Mouse (Mus musculus) kidney, postnatal 4 days (tissue): ENCODE measurements around the gene Ppan.

Experiments
- DNase-seq, 2 experiments: peaks; one replicate each; pipeline ENCODE4 v3.0.0; 2021; ENCODE audit warnings: mixed read lengths in 2 of 2

Ppan gene

DNA sequence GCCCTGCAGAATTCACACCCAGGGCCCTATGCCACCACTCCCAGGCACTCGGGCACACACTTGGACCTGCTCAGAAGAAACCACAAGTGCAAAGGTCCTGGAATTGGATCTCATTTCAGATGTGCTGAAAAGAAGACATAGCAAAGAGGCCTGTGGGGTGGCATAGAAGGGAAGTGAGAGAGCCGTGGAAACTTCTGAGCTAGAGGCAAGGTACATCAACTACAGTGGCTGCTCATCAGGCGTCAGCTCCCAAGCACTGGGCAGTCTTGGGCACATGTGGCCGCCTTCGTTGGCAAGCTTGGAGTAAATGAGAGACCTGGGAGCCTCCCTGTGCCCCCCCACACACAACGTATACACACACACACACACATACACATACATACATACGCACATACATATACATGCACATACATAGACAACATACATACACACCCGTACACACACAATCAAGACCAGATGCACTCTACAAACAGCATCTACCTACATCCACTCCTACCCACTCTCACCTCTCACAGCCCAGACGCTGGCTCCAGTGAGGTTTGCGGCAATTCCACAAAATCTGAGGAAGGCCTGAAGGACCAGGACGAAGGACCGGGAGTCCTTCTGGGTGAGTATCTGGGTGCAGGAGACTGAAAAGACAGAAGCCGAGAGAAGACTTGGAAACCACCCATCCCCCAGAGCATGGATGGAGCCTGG lies 8.7 kb upstream of the Ppan start, which contains the start of gene Angptl6:
TSS of gene Angptl6 (minus strand) at position 631 of the 696 bp plus-strand sequence.
- no peak for DNase-seq

GRCm38 (mm10) chr9:20886563-20886962 lies 1.4 kb upstream of the Ppan start:
- no peak for DNase-seq

GRCm38 (mm10) chr9:20887191-20887590 lies 784 bp upstream of the Ppan start:
- DNase-seq, result no peak

DNA sequence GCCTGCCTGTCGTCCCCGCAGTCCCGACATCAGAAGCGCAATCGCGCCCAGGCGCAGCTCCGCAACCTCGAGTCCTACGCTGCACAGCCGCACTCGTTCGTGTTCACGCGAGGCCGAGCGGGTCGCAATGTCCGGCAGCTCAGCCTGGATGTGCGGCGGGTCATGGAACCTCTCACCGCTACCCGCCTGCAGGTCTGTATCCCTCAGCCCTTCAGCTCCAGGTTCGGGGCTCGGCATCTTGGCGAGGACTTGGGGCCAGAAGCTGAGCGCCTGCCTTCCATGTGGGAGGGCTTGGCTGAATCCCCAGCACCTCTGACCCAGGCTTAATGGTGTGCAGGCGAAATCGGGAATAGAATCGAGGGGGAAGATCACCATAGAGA lies 401 bp downstream of the Ppan start:
- peak in 1 of 2 experiments; percentile 60 for DNase-seq

DNA sequence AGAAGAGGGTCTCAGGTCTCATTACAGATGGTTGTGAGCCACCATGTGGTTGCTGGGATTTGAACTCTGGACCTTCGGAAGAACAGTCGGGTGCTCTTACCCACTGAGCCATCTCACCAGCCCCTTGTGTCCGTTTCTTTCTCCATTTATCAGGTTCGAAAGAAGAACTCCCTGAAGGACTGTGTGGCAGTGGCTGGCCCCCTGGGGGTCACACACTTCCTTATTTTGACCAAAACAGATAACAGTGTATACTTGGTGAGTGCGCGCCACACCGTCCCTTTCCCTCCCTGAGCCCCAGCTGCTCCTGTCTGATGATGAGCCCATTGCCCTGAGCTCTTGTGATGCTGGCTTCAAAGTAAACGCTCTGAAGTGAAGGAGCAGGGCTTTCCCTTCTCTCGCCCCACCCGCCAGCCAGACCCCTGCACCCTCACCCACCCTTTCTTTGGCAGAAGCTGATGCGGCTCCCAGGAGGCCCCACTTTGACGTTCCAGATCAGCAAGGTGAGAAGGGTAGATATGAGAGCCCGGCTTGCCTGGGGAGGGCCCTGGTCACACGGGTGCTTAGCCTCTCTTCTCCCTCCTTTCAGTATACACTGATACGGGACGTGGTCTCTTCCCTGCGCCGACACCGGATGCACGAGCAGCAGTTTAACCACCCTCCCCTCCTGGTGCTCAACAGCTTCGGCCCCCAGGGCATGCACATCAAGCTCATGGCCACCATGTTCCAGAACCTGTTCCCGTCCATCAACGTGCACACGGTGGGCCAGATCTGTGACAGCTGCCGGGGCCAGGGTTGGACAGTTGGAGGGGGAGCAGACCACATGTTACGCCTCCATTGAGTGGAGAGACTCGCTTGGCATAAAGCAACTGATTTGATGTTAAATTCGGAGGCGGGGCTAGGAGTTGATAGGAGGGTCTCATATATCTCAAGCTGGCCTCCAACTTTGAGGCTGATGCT lies 1.5 kb downstream of the Ppan start:
- no peak for DNase-seq

- DNase-seq, result no peak
Observed at GRCm38 (mm10) chr9:20890411-20890810, 2.4 kb downstream of the Ppan start.

DNA sequence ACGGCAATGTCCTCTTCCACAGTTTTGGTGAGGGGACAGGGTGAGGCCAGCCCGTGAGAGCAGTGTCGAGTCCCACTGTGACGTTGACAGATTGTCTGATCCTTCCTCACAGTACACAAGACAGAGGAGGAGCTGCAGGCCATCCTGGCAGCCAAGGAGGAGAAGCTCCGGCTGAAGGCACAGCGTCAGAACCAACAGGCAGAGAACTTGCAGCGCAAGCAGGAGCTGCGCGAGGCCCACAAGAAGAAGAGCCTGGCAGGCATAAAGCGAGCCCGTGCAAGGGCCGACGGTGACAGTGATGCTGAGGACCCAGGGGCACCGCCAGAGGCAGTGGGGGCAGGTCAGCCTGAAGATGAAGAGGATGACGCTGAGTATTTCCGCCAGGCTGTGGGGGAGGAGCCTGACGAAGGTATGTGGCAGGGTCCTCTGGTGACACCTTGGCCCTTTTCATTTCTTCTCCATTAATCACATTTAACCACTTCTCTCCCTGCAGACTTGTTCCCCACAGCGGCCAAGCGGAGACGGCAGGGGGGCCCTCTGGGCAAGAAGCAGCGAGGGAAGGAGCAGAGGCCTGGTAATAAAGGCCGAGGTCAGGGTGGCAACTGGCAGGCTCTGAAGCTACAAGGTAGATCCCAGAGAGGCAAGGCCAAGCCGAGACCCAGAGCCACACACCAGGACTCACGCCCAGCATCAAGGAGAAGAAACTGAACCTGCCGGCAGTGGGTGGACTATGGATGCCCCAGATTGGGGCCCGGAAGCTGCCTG lies 3.5 kb downstream of the Ppan start:
- peak in 1 of 2 experiments; percentile 38 for DNase-seq

GRCm38 (mm10) chr9:20892104-20892653 lies 4.2 kb downstream of the Ppan start:
- DNase-seq, result no peak

DNA sequence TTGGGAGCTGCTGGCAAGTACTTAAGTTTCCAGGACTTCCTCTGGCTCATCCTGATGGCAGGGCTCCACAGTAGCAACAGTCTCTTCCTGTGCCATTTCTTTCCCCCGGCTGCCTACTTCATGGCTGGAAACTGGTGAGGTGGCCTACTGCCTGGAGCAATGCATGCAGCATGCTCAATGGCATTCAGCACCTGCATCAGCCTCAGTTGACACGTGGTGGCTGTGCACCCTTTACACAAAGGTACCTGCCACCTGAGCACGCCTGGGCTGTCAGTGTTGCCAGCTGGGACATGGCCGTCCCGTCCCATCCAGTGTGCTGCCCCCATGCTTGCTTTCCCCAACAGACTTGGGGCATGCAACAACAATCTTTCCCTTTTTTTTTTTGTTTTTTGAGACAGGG lies 5.1 kb downstream of the Ppan start:
- DNase-seq, result no peak

DNA sequence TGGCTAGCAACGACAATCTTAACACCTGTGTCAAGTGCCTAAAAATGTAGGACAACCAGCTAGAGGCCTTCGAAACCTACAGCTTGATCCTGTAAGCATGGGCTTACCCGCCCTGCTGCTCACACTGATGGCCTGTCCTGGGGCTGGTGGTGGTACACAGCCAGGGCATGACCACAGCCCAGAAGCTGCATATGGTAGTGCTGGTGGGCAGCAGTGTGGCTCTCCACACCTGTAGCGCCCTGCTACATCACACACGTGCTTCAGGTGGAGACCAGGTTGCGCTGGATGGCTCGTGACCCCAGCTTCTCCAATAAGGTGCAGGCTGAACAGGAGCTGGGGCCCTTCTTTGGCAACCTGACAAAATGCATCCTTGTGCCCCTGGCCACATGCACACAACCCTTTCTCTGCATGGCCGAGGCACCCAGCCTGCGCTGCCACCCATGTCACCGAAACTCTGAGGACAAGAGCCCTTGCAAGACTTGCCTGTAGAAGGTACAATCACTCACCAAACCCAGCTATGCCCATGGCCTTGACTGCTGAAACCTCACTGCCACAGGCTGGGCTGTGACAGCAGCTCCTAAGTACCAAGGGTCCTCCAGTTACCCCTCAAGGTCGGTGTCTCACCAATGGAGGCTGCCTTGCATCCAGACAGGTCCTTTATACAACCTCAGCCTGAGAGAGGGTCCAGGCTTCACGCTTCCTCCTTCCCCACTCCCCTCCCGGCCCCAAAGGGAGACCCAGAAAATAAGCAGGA lies 5.8 kb downstream of the Ppan start:
- no peak for DNase-seq

GRCm38 (mm10) chr9:20894629-20895028 lies 6.7 kb downstream of the Ppan start:
- no peak for DNase-seq

DNA sequence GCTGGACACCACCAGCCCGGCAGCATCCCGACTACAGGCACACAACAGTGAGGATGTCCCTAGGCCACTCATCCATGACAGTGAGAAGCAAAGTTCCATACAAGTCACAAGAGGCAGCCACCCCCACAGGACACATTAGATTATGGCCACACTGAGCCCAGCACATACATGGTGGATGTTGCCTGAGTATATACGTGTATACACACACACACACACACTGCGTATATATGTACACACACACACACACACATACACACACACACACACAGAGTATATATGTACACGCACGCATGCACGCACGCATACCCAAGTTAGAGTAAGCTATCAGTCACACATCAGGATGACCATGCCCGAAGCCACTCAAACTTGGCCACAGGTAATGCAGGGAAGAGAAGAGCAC lies 7.4 kb downstream of the Ppan start:
- DNase-seq, result no peak

DNA sequence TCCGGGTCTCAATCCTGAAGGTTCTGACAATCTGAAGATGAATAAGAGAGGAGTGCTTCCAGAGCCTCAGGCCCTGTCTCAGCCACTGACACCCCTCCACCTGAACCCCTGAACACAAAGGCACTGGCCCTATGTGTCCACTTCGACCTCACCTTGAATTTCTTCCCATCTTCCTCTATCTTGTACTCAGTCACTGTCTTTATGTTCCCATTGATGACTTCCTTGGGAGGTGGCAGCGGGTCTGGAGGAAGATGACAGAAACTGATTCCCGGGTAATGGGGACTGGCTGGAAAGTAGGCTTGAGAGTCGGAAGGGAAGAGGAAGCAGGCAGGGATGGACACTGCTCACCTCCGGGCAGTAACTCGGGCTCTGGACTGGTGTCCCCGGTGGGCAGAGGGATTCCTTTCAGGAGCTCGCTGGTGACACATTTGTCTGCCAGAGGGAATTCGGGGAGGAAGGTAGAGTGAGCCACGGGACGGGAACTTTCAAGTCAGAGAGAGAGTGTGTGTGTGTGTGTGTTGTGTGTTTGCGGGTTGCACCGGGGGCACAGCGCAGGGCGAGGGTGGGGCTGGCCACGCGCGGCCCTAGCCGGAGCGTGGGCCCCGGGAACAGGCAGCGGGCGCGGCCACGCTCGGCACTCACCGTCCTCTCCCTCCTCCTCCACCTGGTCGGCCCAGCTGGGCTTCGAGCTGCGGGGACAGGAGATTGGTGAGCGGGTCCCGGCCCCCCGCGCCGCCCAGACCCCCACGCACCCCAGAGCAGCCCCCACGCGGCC lies 9.9 kb downstream of the Ppan start:
- DNase-seq, result no peak

GRCm38 (mm10) chr9:20898511-20899073 lies 10.6 kb downstream of the Ppan start, which contains the start of gene Eif3g:
Gene Eif3g (minus strand): TSS chr9:20898623.
- peak; percentile 92 to 93 for DNase-seq

GRCm38 (mm10) chr9:20901466-20902173 lies 13.6 kb downstream of the Ppan start:
- peak in 1 of 2 experiments; percentile 40 for DNase-seq

- no peak for DNase-seq
Observed at GRCm38 (mm10) chr9:20902174-20902491, 14.2 kb downstream of the Ppan start.

- DNase-seq, result no peak
Observed at GRCm38 (mm10) chr9:20909948-20910347, 22.0 kb downstream of the Ppan start.

DNA sequence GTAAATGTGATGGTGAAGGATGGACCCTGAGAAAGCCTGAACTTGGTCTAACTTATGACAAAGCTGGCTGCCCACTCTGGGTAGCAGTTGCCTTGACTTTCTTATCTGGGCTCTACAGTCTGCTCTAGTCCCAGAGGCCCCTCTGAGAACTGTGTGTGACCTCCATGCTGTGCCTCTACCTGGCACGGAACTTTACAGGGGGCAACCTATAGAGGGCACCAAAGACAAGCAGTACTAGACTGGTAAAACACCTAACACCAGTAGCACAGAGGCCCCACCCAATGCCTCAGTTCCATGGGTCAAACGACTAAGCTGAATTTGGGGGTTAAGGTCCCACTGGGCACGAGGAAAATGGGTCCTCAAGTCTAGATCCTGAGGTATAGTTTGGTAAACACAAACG lies 28.2 kb downstream of the Ppan start:
- DNase-seq, result peak in 1 of 2 experiments; percentile 47

DNA sequence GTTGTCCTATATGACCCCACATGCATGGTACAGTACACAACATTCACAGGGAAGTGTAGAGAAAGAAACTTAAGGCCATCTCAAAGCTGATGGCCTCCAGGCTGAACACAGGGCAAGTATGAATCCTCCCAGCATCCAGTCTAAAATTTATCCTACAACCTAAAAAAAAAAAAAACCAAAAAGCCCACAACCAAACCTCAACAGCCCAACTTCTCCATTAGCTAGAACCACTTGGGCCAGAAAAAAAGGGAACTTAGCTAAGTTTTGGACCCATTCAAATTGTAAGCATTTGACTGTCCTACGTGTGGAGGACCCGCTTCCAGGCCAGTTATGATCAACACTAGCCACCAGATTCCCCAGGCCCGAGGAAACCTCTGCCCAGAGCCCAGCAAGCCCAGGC lies 35.3 kb downstream of the Ppan start:
- no peak for DNase-seq
